Mouse (Mus musculus) kidney, adult 2 months (tissue): Measurements from ENCODE around the gene Fkbp10.

Experiments used
- CTCF ChIP-seq: fragments of 200-500 bp; conservative IDR thresholded peaks from 2 replicates; pipeline ENCODE4 v1.5.1; 2011; ENCODE audit warnings: low read depth, mild to moderate bottlenecking, control low read depth, low read length, moderate library complexity, mixed read lengths; ENCODE audit not compliant: insufficient read depth, insufficient read length
- POLR2A ChIP-seq: fragments of 200-500 bp; IDR thresholded peaks from one replicate; pipeline ENCODE4 v1.6.1; 2011; ENCODE audit warnings: low read depth, low read length, control low read depth

GRCm38 (mm10) chr11:100369145-100369544 is 46.4 kb upstream of the Fkbp10 start:
- TF ChIP-seq CTCF: no peak
- no peak for TF ChIP-seq POLR2A
